Mouse (Mus musculus) small intestine, adult 2 months (tissue): ENCODE data around the gene 2510039O18Rik. TPM values are rescaled to one million over a fixed set of nuclear protein-coding genes. Genes with fewer than 3 reads are reported as not detected.

Experiments
- H3K27ac ChIP-seq: fragments of 200-500 bp; 2 replicates; pipeline ENCODE4 v1.5.1; 2012; ENCODE audit warnings: low read depth, low read length, control low read depth, inconsistent platforms; ENCODE audit not compliant: insufficient read depth
- H3K27me3 ChIP-seq: fragments of 200-500 bp; 2 replicates; pipeline ENCODE4 v1.6.1; 2012; ENCODE audit warnings: mild to moderate bottlenecking, moderate library complexity, low read length, inconsistent platforms; ENCODE audit not compliant: control insufficient read depth, insufficient read depth
- H3K36me3 ChIP-seq: fragments of 200-500 bp; 2 replicates; pipeline ENCODE4 v1.6.1; 2012; ENCODE audit warnings: mild to moderate bottlenecking, low read length, control low read depth, inconsistent platforms; ENCODE audit not compliant: control insufficient read depth, insufficient read depth
- H3K4me1 ChIP-seq: fragments of 200-500 bp; 2 replicates; pipeline ENCODE4 v1.6.1; 2012; ENCODE audit warnings: low read length, inconsistent platforms, mixed read lengths; ENCODE audit not compliant: control insufficient read depth, insufficient read depth, insufficient read length
- H3K4me3 ChIP-seq: fragments of 200-500 bp; 2 replicates; pipeline ENCODE4 v1.5.1; 2012; ENCODE audit warnings: low read depth, mild to moderate bottlenecking, control low read depth, inconsistent platforms, low read length, moderate library complexity
- CTCF ChIP-seq: fragments of 200-500 bp; IDR thresholded peaks from 2 replicates; pipeline ENCODE4 v1.5.1; 2012; ENCODE audit warnings: low read depth, mild to moderate bottlenecking, control low read depth, inconsistent platforms, low read length, moderate library complexity, mixed read lengths; ENCODE audit not compliant: insufficient replicate concordance, insufficient read length; ENCODE audit errors: extremely low read depth
- POLR2A ChIP-seq: fragments of 200-500 bp; IDR thresholded peaks from 2 replicates; pipeline ENCODE4 v1.6.1; 2012; ENCODE audit warnings: low read depth, mild to moderate bottlenecking, control low read depth, inconsistent platforms, low read length, moderate library complexity
- WGBS: fragments of 180-500 bp; shearing (Covaris S2); methylation state at CpG from one replicate; pipeline ENCODE4 v1.1.7; 2018; 5-methylcytosine and 5-hydroxymethylcytosine counted together
- polyA plus RNA-seq: library from polyadenylated mRNA; depleted of rRNA; stranded (reverse); fragments of >200 nt; gene quantifications from 2 replicates; pipeline ENCODE4 v1.2.3, GENCODE M21; 2012

Gene 2510039O18Rik
- polyA plus RNA-seq, 1 experiment, result 209 TPM

- no peak for TF ChIP-seq CTCF
- TF ChIP-seq POLR2A, result no peak
- Histone ChIP-seq H3K27me3 (no peaks in the 10 kb centered on the region; the same call in 1 of the 2 replicates), H3K27ac (no peak overlapping the region), H3K4me3 (no peak overlapping the region), H3K36me3 (no peaks in the 10 kb centered on the region), H3K4me1 (no peaks in the 10 kb centered on the region)
- 75% methylated on average over 2 of the region's 2 CpGs for WGBS
These were observed 28.1 kb downstream of the 2510039O18Rik start for GRCm38 (mm10) chr4:147968816-147969215.

- Histone ChIP-seq H3K36me3 (no peaks in the 10 kb centered on the region), H3K27me3 (no peaks in the 10 kb centered on the region; the same call in 1 of the 2 replicates), H3K4me3 (no peak overlapping the region), H3K4me1 (no peaks in the 10 kb centered on the region), H3K27ac (no peak overlapping the region)
- TF ChIP-seq POLR2A (no peak), CTCF (no peak)
- WGBS, result 32% methylated on average over 9 of the region's 9 CpGs
These were observed 28.6 kb downstream of the 2510039O18Rik start for GRCm38 (mm10) chr4:147969337-147969736.

- Histone ChIP-seq H3K27ac (no peak overlapping the region), H3K36me3 (no peaks in the 10 kb centered on the region), H3K27me3 (no peaks in the 10 kb centered on the region), H3K4me1 (no peaks in the 10 kb centered on the region), H3K4me3 (no peak overlapping the region)
- WGBS, result 58% methylated on average over 3 of the region's 3 CpGs
- TF ChIP-seq CTCF (no peak), POLR2A (no peak)
These were observed 35.5 kb downstream of the 2510039O18Rik start for GRCm38 (mm10) chr4:147976237-147976636.

- TF ChIP-seq POLR2A (no peak), CTCF (no peak)
- H3K4me1 ChIP-seq, result no peaks in the 10 kb centered on the region
- WGBS, result 74% methylated on average over 4 of the region's 4 CpGs
- H3K27me3 ChIP-seq, result no peaks in the 10 kb centered on the region
- no peaks in the 10 kb centered on the region for H3K36me3 ChIP-seq
- H3K27ac ChIP-seq, result no peak overlapping the region
- H3K4me3 ChIP-seq, result no peak overlapping the region
These were observed 37.0 kb downstream of the 2510039O18Rik start for GRCm38 (mm10) chr4:147977726-147978125.

- no peaks in the 10 kb centered on the region for H3K36me3 ChIP-seq
- 88% methylated on average over 6 of the region's 6 CpGs for WGBS
- no peaks in the 10 kb centered on the region for H3K4me1 ChIP-seq
- H3K27ac ChIP-seq, result no peak overlapping the region
- H3K27me3 ChIP-seq, result no peaks in the 10 kb centered on the region
- H3K4me3 ChIP-seq, result no peak overlapping the region
- TF ChIP-seq POLR2A (no peak), CTCF (no peak)
These were observed 37.7 kb downstream of the 2510039O18Rik start for GRCm38 (mm10) chr4:147978391-147978790.

- Histone ChIP-seq H3K27me3 (no peaks in the 10 kb centered on the region), H3K27ac (no peak overlapping the region), H3K4me1 (no peaks in the 10 kb centered on the region), H3K36me3 (no peaks in the 10 kb centered on the region), H3K4me3 (no peak overlapping the region)
- TF ChIP-seq CTCF (no peak), POLR2A (no peak)
- 77% methylated on average over 7 of the region's 7 CpGs for WGBS
These were observed 38.8 kb downstream of the 2510039O18Rik start for GRCm38 (mm10) chr4:147979441-147979860.

GRCm38 (mm10) chr4:147985205-147986132, 44.8 kb downstream of the 2510039O18Rik start, which contains the start of gene Nppb:
Gene Nppb (plus strand): TSS chr4:147985788.
- no peaks in the 10 kb centered on the region for H3K36me3 ChIP-seq
- no peak for TF ChIP-seq CTCF
- TF ChIP-seq POLR2A, result no peak

More at GRCm38 (mm10) chr4:147985205-147986132, 44.8 kb downstream of the 2510039O18Rik start, which contains the start of gene Nppb:
- WGBS, result 25% methylated on average over 20 of the region's 20 CpGs
- Histone ChIP-seq H3K4me1 (no peaks in the 10 kb centered on the region), H3K27ac (no peak within 1 kb of the TSS), H3K4me3 (no peak within 1 kb of the TSS), H3K27me3 (no peaks in the 10 kb centered on the region)
